Mouse (Mus musculus): ENCODE data around the gene Notum. TPM values are rescaled to one million over a fixed set of nuclear protein-coding genes. Genes with fewer than 3 reads are reported as not detected.
A peak's percentile ranks its signal among the peaks of the same experiment; 100 is the strongest.

The Notum gene
- polyA plus RNA-seq, 1 experiment from 2014 or later: 1.4 TPM

GRCm38 (mm10) chr11:120665406-120665805 is 4.4 kb upstream of the Notum start:
- DNase-seq (ENCODE audit: low spot score, missing footprints): no peak

GRCm38 (mm10) chr11:120663714-120664113 is 2.7 kb upstream of the Notum start:
- no peak overlapping the region for H3K4me3 ChIP-seq (ENCODE audit: low read depth, low read length)
- WGBS: 70% methylated on average over 5 of the region's 5 CpGs
- peaks cover 49% of the 10 kb centered on the region for H3K27me3 ChIP-seq (ENCODE audit: control insufficient read depth, insufficient read depth, low read length)
- no peaks in the 10 kb centered on the region for H3K9me3 ChIP-seq (ENCODE audit: control insufficient read depth, low read length)
- peaks cover 13% of the 10 kb centered on the region for H3K4me1 ChIP-seq (ENCODE audit: control insufficient read depth, insufficient read depth, low read length)
- H3K9ac ChIP-seq (ENCODE audit: low read length): no peak overlapping the region
- no peaks in the 10 kb centered on the region for H3K36me3 ChIP-seq (ENCODE audit: control insufficient read depth, insufficient read depth, low read length)
- no peak for ATAC-seq (ENCODE audit: low FRiP score)
- H3K27ac ChIP-seq (ENCODE audit: low read depth, low read length): no peak overlapping the region
- no peak for DNase-seq (ENCODE audit: low spot score, missing footprints)
- no peak overlapping the region for H3K4me2 ChIP-seq

More at GRCm38 (mm10) chr11:120665406-120665805, 4.4 kb upstream of the Notum start:
- 88% methylated on average over 3 of the region's 3 CpGs for WGBS
- ATAC-seq (ENCODE audit: low FRiP score): no peak
- Histone ChIP-seq H3K4me2 (no peak overlapping the region), H3K27ac (ENCODE audit: low read depth, low read length) (no peak overlapping the region), H3K9ac (ENCODE audit: low read length) (no peak overlapping the region), H3K4me1 (ENCODE audit: control insufficient read depth, insufficient read depth, low read length) (peaks cover 5% of the 10 kb centered on the region), H3K9me3 (ENCODE audit: control insufficient read depth, low read length) (no peaks in the 10 kb centered on the region), H3K27me3 (ENCODE audit: control insufficient read depth, insufficient read depth, low read length) (peaks cover 32% of the 10 kb centered on the region), H3K4me3 (ENCODE audit: low read depth, low read length) (no peak overlapping the region), H3K36me3 (ENCODE audit: control insufficient read depth, insufficient read depth, low read length) (no peaks in the 10 kb centered on the region)

GRCm38 (mm10) chr11:120662759-120663158 is 1.8 kb upstream of the Notum start:
- H3K9ac ChIP-seq (ENCODE audit: low read length): no peak overlapping the region
- ATAC-seq (ENCODE audit: low FRiP score) (no peak), DNase-seq (ENCODE audit: low spot score, missing footprints) (no peak)
- no peak overlapping the region for H3K27ac ChIP-seq (ENCODE audit: low read depth, low read length)
- WGBS: 33% methylated on average over 6 of the region's 6 CpGs
- no peak overlapping the region for H3K4me2 ChIP-seq
- peaks cover 58% of the 10 kb centered on the region for H3K27me3 ChIP-seq (ENCODE audit: control insufficient read depth, insufficient read depth, low read length)
- H3K36me3 ChIP-seq (ENCODE audit: control insufficient read depth, insufficient read depth, low read length): no peaks in the 10 kb centered on the region
- H3K4me1 ChIP-seq (ENCODE audit: control insufficient read depth, insufficient read depth, low read length): peaks cover 13% of the 10 kb centered on the region
- H3K4me3 ChIP-seq (ENCODE audit: low read depth, low read length): no peak overlapping the region
- H3K9me3 ChIP-seq (ENCODE audit: control insufficient read depth, low read length): no peaks in the 10 kb centered on the region

GRCm38 (mm10) chr11:120660301-120661075 is 487 bp downstream of the Notum start:
- peak; percentile 95 for DNase-seq (ENCODE audit: low spot score, missing footprints)
- H3K4me1 ChIP-seq (ENCODE audit: control insufficient read depth, insufficient read depth, low read length): peaks cover 13% of the 10 kb centered on the region
- ATAC-seq (ENCODE audit: low FRiP score): peak; percentile 71
- under 1% methylated on average over 55 of the region's 95 CpGs for WGBS
- H3K27ac ChIP-seq (ENCODE audit: low read depth, low read length): no peak overlapping the region
- peaks cover 59% of the 10 kb centered on the region for H3K27me3 ChIP-seq (ENCODE audit: control insufficient read depth, insufficient read depth, low read length)
- H3K36me3 ChIP-seq (ENCODE audit: control insufficient read depth, insufficient read depth, low read length): no peaks in the 10 kb centered on the region
- peak overlapping the region; percentile 35 for H3K4me3 ChIP-seq (ENCODE audit: low read depth, low read length)
- H3K9ac ChIP-seq (ENCODE audit: low read length): peak overlapping the region; percentile 49
- H3K9me3 ChIP-seq (ENCODE audit: control insufficient read depth, low read length): no peaks in the 10 kb centered on the region
- peak overlapping the region; percentile 40 for H3K4me2 ChIP-seq

GRCm38 (mm10) chr11:120659509-120660300 is 1.3 kb downstream of the Notum start:
- ATAC-seq (ENCODE audit: low FRiP score) (0 out of 2 replicates have a peak, but pooled peaks have one; percentile 20), DNase-seq (ENCODE audit: low spot score, missing footprints) (peak; percentile 93)
- no peaks in the 10 kb centered on the region for H3K9me3 ChIP-seq (ENCODE audit: control insufficient read depth, low read length)
- H3K4me1 ChIP-seq (ENCODE audit: control insufficient read depth, insufficient read depth, low read length): peaks cover 13% of the 10 kb centered on the region
- peak overlapping the region; percentile 35 for H3K4me3 ChIP-seq (ENCODE audit: low read depth, low read length)
- H3K36me3 ChIP-seq (ENCODE audit: control insufficient read depth, insufficient read depth, low read length): no peaks in the 10 kb centered on the region
- H3K4me2 ChIP-seq: peak overlapping the region; percentile 40
- 3% methylated on average over 50 of the region's 50 CpGs for WGBS
- peaks cover 59% of the 10 kb centered on the region for H3K27me3 ChIP-seq (ENCODE audit: control insufficient read depth, insufficient read depth, low read length)
- H3K27ac ChIP-seq (ENCODE audit: low read depth, low read length): no peak overlapping the region
- H3K9ac ChIP-seq (ENCODE audit: low read length): no peak overlapping the region; the same call in 1 of the 2 replicates

GRCm38 (mm10) chr11:120658876-120659410 is 2.0 kb downstream of the Notum start:
- DNase-seq (ENCODE audit: low spot score, missing footprints) (peak; percentile 95), ATAC-seq (ENCODE audit: low FRiP score) (no peak)
- Histone ChIP-seq H3K36me3 (ENCODE audit: control insufficient read depth, insufficient read depth, low read length) (no peaks in the 10 kb centered on the region), H3K9ac (ENCODE audit: low read length) (no peak overlapping the region), H3K9me3 (ENCODE audit: control insufficient read depth, low read length) (no peaks in the 10 kb centered on the region), H3K27me3 (ENCODE audit: control insufficient read depth, insufficient read depth, low read length) (peaks cover 59% of the 10 kb centered on the region), H3K27ac (ENCODE audit: low read depth, low read length) (no peak overlapping the region), H3K4me3 (ENCODE audit: low read depth, low read length) (no peak overlapping the region; the same call in 1 of the 2 replicates), H3K4me2 (no peak overlapping the region), H3K4me1 (ENCODE audit: control insufficient read depth, insufficient read depth, low read length) (peaks cover 13% of the 10 kb centered on the region)
- WGBS: 3% methylated on average over 24 of the region's 24 CpGs

GRCm38 (mm10) chr11:120657301-120657700 is 3.7 kb downstream of the Notum start:
- no peaks in the 10 kb centered on the region for H3K36me3 ChIP-seq (ENCODE audit: control insufficient read depth, insufficient read depth, low read length)
- peaks cover 46% of the 10 kb centered on the region for H3K27me3 ChIP-seq (ENCODE audit: control insufficient read depth, insufficient read depth, low read length)
- 88% methylated on average over 4 of the region's 4 CpGs for WGBS
- DNase-seq (ENCODE audit: low spot score, missing footprints) (peak; percentile 71), ATAC-seq (ENCODE audit: low FRiP score) (no peak)
- no peak overlapping the region for H3K9ac ChIP-seq (ENCODE audit: low read length)
- H3K27ac ChIP-seq (ENCODE audit: low read depth, low read length): no peak overlapping the region
- no peak overlapping the region for H3K4me3 ChIP-seq (ENCODE audit: low read depth, low read length)
- peaks cover 13% of the 10 kb centered on the region for H3K4me1 ChIP-seq (ENCODE audit: control insufficient read depth, insufficient read depth, low read length)
- H3K9me3 ChIP-seq (ENCODE audit: control insufficient read depth, low read length): no peaks in the 10 kb centered on the region
- no peak overlapping the region for H3K4me2 ChIP-seq

- 79% methylated on average over 3 of the region's 3 CpGs for WGBS
- Histone ChIP-seq H3K4me2 (no peak overlapping the region), H3K9ac (ENCODE audit: low read length) (no peak overlapping the region), H3K27me3 (ENCODE audit: control insufficient read depth, insufficient read depth, low read length) (peaks cover 20% of the 10 kb centered on the region), H3K9me3 (ENCODE audit: control insufficient read depth, low read length) (no peaks in the 10 kb centered on the region), H3K36me3 (ENCODE audit: control insufficient read depth, insufficient read depth, low read length) (no peaks in the 10 kb centered on the region), H3K27ac (ENCODE audit: low read depth, low read length) (no peak overlapping the region), H3K4me3 (ENCODE audit: low read depth, low read length) (no peak overlapping the region), H3K4me1 (ENCODE audit: control insufficient read depth, insufficient read depth, low read length) (peaks cover 1% of the 10 kb centered on the region; the same call in 1 of the 2 replicates)
- ATAC-seq (ENCODE audit: low FRiP score): no peak
- DNase-seq (ENCODE audit: low spot score, missing footprints): no peak
Observed at GRCm38 (mm10) chr11:120654741-120655140, 6.2 kb downstream of the Notum start.
